ENCODE assay signal across 13 mouse cellular contexts in the genomic region with DNA sequence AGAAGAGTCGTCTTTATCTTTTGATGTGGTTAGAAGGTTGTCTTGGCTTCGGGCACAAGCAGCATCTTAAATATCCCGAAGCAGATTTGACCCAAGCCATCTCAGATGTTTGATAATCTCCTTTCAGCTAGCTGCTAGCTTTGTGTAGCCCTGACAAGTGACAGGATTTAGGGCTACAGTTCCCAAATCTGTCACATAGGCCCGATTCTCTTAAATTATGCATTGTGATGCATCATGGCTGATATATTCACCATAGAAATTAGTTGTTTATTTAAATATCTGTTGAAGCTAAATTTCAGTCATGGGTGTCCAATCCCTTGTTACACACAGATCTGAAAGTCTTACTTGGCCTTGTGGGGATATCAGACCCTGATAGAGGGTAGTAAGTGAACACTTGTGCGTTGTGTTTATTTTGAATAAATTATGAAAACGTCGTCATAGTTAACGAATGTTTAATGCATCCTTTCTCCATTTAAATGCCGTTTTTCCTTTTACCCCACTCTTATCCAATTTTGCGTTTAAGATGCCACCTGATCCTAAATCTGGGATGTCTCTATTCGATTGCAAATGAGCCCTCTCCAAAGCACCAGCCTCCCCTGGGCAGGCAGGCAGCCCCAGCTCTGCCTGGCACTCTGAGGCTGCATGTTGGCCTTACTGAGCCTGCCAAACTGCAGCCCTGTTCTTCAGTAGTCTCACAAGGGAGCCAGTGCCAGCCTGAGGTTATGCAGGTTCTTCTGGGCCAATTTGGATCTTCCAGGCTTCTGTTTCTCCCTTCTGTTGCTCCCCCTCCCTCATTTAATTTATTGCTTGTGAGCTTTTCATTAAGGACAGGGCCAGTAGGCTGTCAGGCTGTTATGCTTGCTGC.
DNase-seq lines count a peak whose midpoint lies in the region; ATAC-seq lines count a peak whose summit lies in the region.
"Had no signal": no experiment of that assay in that cellular context is flagged by ENCODE, and none has a peak within 500 bp of the region (broad histone marks: within the 10 kb centered on the region; RNA-seq: fewer than 3 reads in every experiment).

No protein-coding gene starts in this region.

- intact Hi-C loops in left cerebral cortex, postnatal 10 days (cut with DNase I), result no loop called here
- intact Hi-C loops in left cerebral cortex, postnatal 14 days (cut with DNase I), result no loop called here

- peak overlapping the region; percentile 83 for H3K27ac ChIP-seq in forebrain, embryonic 16.5 days (ENCODE audit: low read length)
- H3K27ac ChIP-seq: limb, embryonic 15.5 days had no signal

- 0 out of 2 replicates have a peak, but pooled peaks cover 2% of the 10 kb centered on the region for H3K36me3 ChIP-seq in forebrain, embryonic 16.5 days (ENCODE audit: control insufficient read depth, insufficient read depth)

- no peak overlapping the region for H3K9ac ChIP-seq in forebrain, embryonic 16.5 days (replicated peaks; ENCODE audit: low read depth, low read length)
- H3K9ac ChIP-seq: heart, embryonic 12.5 days; limb, embryonic 15.5 days had no signal

- H3K27me3 ChIP-seq in forebrain, embryonic 16.5 days (replicated peaks; ENCODE audit: control insufficient read depth, insufficient read depth, low read length), result no peaks in the 10 kb centered on the region
- H3K27me3 ChIP-seq: heart, embryonic 12.5 days; limb, embryonic 15.5 days had no signal

- peak; percentile 12 for DNase-seq in left cerebral cortex, adult 11 months (ENCODE audit: low spot score)
- DNase-seq in left cerebral cortex, postnatal 10 days (ENCODE audit: extremely low spot score in 1 of 2, low spot score in 2 of 2), result no peak
- peak; percentile 7 to 14 for DNase-seq in left cerebral cortex, postnatal 14 days (ENCODE audit: low spot score in 2 of 2)
- DNase-seq in right cerebral cortex, postnatal 14 days, result peak; percentile 13
- no peak for DNase-seq in T-cell, adult 2 months (ENCODE audit: low spot score)
- no peak for DNase-seq in lung, postnatal 14 days
- no peak for DNase-seq in urinary bladder, postnatal 14 days (ENCODE audit: low spot score)
- DNase-seq: kidney, adult 2 months; lung, postnatal 36 days; thymus, postnatal 25 days had no signal

- H3K9me3 ChIP-seq in forebrain, embryonic 16.5 days (ENCODE audit: control insufficient read depth, low read length), result no peaks in the 10 kb centered on the region
- H3K9me3 ChIP-seq: heart, embryonic 12.5 days had no signal

- no peak overlapping the region for H3K4me3 ChIP-seq in forebrain, embryonic 16.5 days (replicated peaks; ENCODE audit: low read length)
- H3K4me3 ChIP-seq: heart, embryonic 12.5 days; limb, embryonic 15.5 days had no signal

- no peak overlapping the region for H3K4me2 ChIP-seq in forebrain, embryonic 16.5 days (ENCODE audit: low read length)
- H3K4me2 ChIP-seq: heart, embryonic 12.5 days; limb, embryonic 15.5 days had no signal

- WGBS in forebrain, embryonic 16.5 days, result 33% methylated on average over 11 of the region's 11 CpGs

- peak; percentile 99 for ATAC-seq in forebrain, embryonic 16.5 days

- H3K4me1 ChIP-seq in forebrain, embryonic 16.5 days (replicated peaks; ENCODE audit: control insufficient read depth, insufficient read depth, low read length), result peaks cover 17% of the 10 kb centered on the region
- H3K4me1 ChIP-seq: heart, embryonic 12.5 days; limb, embryonic 15.5 days had no signal

Comparison
In these comparisons a context has a peak if more than half of its experiments do, and no peak if none do; other contexts are left out.
1. DNase-seq: peak in left cerebral cortex, adult 11 months (single experiment), left cerebral cortex, postnatal 14 days (2 of 2) and right cerebral cortex, postnatal 14 days (single experiment); none in left cerebral cortex, postnatal 10 days (0 of 2), T-cell, adult 2 months (single experiment), lung, postnatal 14 days (single experiment) and urinary bladder, postnatal 14 days (single experiment).